Mouse (Mus musculus) olfactory bulb, adult 2 months (tissue): ENCODE measurements around the gene Bmp2k. TPM values are rescaled to one million over a fixed set of nuclear protein-coding genes. Genes with fewer than 3 reads are reported as not detected.

Experiments
- H3K27ac ChIP-seq: fragments of 200-500 bp; 2 replicates; pipeline ENCODE4 v1.5.1; 2012; ENCODE audit warnings: low read depth, low read length; ENCODE audit not compliant: insufficient read depth
- H3K4me1 ChIP-seq: fragments of 200-500 bp; 2 replicates; pipeline ENCODE4 v1.6.1; 2012; ENCODE audit warnings: low read length; ENCODE audit not compliant: control insufficient read depth, insufficient read depth
- H3K4me3 ChIP-seq: fragments of 200-500 bp; 2 replicates; pipeline ENCODE4 v1.5.1; 2012; ENCODE audit warnings: mild to moderate bottlenecking, low read depth, low read length, moderate library complexity; ENCODE audit not compliant: insufficient read depth
- CTCF ChIP-seq: fragments of 200-500 bp; IDR thresholded peaks from 2 replicates; pipeline ENCODE4 v1.5.1; 2012; ENCODE audit warnings: low read depth, mild to moderate bottlenecking, low read length, moderate library complexity; ENCODE audit not compliant: insufficient read depth
- POLR2A ChIP-seq: fragments of 200-500 bp; IDR thresholded peaks from 2 replicates; pipeline ENCODE4 v1.6.1; 2012; ENCODE audit warnings: mild to moderate bottlenecking, low read depth, low read length, moderate library complexity; ENCODE audit not compliant: insufficient read depth
- WGBS: fragments of 180-500 bp; shearing (Covaris S2); methylation state at CpG from one replicate; pipeline ENCODE4 v1.1.7; 2018; 5-methylcytosine and 5-hydroxymethylcytosine counted together
- polyA plus RNA-seq: library from polyadenylated mRNA; stranded (reverse); fragments of >200 nt; gene quantifications from 2 replicates; pipeline ENCODE4 v1.2.4, GENCODE M21; 2012; ENCODE audit warnings: low replicate concordance; ENCODE audit not compliant: missing spikeins, insufficient read depth, insufficient read length

Bmp2k gene
- polyA plus RNA-seq, 1 experiment, result not detected

DNA sequence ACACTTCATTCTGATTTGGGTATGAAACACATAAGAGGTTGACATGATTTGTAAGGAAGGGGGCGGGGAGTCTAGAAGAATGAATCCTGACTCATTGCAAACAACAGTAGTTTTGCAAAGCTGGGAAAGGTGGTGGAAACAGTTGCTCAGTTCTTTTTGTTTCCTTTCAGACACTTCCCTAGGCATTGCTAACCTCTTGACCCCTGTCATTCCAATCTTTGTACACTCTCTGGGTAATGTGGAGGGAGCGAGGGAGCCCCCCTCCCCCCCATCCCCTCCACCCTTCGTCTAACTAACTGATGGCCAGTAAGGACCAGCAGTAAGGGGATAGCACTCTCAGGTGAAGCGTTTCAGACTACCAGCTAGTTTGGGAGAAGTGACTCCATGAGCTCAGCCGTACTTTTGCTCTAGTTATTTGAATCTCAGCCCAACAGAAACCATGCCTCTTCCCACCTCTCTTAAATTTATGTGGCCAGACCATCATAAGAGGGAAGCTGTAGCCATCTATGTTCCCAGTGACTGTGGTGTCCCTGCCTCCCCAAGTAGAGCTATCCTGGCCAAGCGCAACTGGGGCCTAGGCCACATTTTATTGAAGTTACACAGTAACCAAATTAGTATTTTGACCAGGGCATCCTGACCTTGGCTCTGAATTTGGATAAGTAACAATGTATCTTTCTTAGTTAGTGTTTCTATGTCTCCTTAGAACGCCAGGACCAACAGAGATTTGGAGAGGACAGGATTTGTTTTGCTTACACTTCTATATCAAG lies 27.6 kb upstream of the Bmp2k start:
- no peak overlapping the region for H3K4me3 ChIP-seq
- H3K27ac ChIP-seq, result no peak overlapping the region
- H3K4me1 ChIP-seq, result no peaks in the 10 kb centered on the region
- WGBS, result 83% methylated on average over 7 of the region's 7 CpGs
- TF ChIP-seq CTCF (no peak), POLR2A (no peak)

GRCm38 (mm10) chr5:96970472-96970848 lies 27.0 kb upstream of the Bmp2k start:
- H3K4me1 ChIP-seq, result no peaks in the 10 kb centered on the region
- H3K27ac ChIP-seq, result no peak overlapping the region
- H3K4me3 ChIP-seq, result no peak overlapping the region
- TF ChIP-seq CTCF, result no peak
- no peak for TF ChIP-seq POLR2A

- WGBS, result 89% methylated on average over 5 of the region's 5 CpGs
- no peak for TF ChIP-seq POLR2A
- no peak for TF ChIP-seq CTCF
- H3K27ac ChIP-seq, result no peak overlapping the region
- no peak overlapping the region for H3K4me3 ChIP-seq
- H3K4me1 ChIP-seq, result no peaks in the 10 kb centered on the region
Measured at GRCm38 (mm10) chr5:96972474-96973130, 24.9 kb upstream of the Bmp2k start.

- 95% methylated on average over 3 of the region's 3 CpGs for WGBS
- no peak overlapping the region for H3K27ac ChIP-seq
- H3K4me1 ChIP-seq, result no peaks in the 10 kb centered on the region
- no peak for TF ChIP-seq POLR2A
- no peak for TF ChIP-seq CTCF
- H3K4me3 ChIP-seq, result no peak overlapping the region
Measured at GRCm38 (mm10) chr5:96973714-96974113, 23.8 kb upstream of the Bmp2k start.

- Histone ChIP-seq H3K4me1 (peaks cover 2% of the 10 kb centered on the region; the same call in 1 of the 2 replicates), H3K27ac (no peak overlapping the region), H3K4me3 (no peak overlapping the region)
- WGBS, result 31% methylated on average over 1 of the region's 1 CpGs
- no peak for TF ChIP-seq POLR2A
- TF ChIP-seq CTCF, result no peak
Measured at GRCm38 (mm10) chr5:96974661-96975060, 22.8 kb upstream of the Bmp2k start.

DNA sequence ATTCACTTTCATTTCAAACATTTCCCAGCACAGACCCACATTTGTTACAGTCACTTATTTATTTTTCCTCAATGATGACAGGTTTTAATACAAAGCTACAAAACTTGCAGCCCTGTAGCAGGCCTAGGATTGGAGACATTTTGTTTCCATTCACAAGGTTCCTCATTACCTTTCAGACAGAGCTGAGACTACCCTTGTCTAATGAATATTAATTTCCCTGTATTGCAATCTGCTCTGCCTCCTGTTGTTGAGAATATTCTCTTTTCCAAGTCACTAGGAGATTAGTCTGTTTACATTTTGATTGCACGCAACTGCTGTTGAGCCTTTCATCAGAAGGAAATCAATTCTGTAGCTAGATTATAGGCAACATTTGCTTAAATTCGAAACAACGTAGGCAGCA lies 22.4 kb upstream of the Bmp2k start:
- Histone ChIP-seq H3K4me3 (no peak overlapping the region), H3K4me1 (peaks cover 2% of the 10 kb centered on the region; the same call in 1 of the 2 replicates), H3K27ac (no peak overlapping the region)
- 79% methylated on average over 3 of the region's 3 CpGs for WGBS
- TF ChIP-seq CTCF (no peak), POLR2A (no peak)

GRCm38 (mm10) chr5:96976150-96976549 lies 21.3 kb upstream of the Bmp2k start:
- H3K4me3 ChIP-seq, result no peak overlapping the region
- no peak overlapping the region for H3K27ac ChIP-seq
- TF ChIP-seq CTCF, result no peak
- no peak for TF ChIP-seq POLR2A
- peaks cover 2% of the 10 kb centered on the region; the same call in 1 of the 2 replicates for H3K4me1 ChIP-seq
- 87% methylated on average over 3 of the region's 3 CpGs for whole genome bisulfite sequencing

DNA sequence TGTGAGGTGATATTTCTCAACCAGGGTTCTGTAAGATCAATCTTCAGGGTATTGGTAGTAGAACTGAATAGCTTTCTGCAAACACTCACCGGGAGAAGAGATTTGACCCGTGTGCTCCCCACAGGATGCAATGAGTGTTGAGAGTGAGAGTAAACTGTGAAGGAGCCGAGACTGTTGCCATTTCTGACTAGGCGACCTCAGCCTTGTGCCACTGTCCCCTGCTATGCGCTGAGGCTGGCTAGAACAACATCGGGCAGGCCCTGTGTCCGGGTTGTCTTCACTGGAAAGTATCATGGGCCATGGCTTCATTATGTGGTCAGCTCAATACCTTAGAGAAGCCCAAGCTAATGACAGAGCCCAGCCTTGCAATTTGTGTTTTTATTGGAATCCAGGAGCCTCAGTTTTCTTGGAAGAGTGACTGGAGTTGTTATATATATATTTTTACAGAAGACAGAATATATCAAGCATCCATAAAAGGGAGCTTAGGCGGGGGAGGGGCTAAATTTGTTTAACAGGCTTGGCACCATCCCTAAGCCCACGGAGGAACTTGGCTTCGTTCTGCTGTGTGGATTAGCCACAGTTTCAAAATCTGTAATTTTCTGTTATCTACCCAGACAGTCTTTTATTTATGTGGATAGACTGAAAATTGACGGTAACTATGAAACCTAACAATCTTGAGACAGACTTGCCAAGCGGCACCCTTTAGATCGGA lies 18.0 kb upstream of the Bmp2k start:
- TF ChIP-seq POLR2A, result no peak
- no peak for TF ChIP-seq CTCF
- Histone ChIP-seq H3K27ac (no peak overlapping the region), H3K4me1 (peaks cover 2% of the 10 kb centered on the region; the same call in 1 of the 2 replicates), H3K4me3 (no peak overlapping the region)
- WGBS, result 37% methylated on average over 13 of the region's 13 CpGs

- TF ChIP-seq CTCF, result no peak
- TF ChIP-seq POLR2A, result no peak
- 19% methylated on average over 15 of the region's 15 CpGs for WGBS
- H3K27ac ChIP-seq, result no peak overlapping the region
- H3K4me1 ChIP-seq, result peaks cover 2% of the 10 kb centered on the region; the same call in 1 of the 2 replicates
- H3K4me3 ChIP-seq, result no peak overlapping the region
Measured at GRCm38 (mm10) chr5:96980008-96980634, 17.4 kb upstream of the Bmp2k start.
